Mouse (Mus musculus) T-helper 2 cell (primary cell): ENCODE results near the gene Gm21958.

Source experiments
- in situ Hi-C: fragments of 300-600 bp; cut with MboI, MseI; formaldehyde crosslinking; loops from one replicate; pipeline ENCODE4 v1.15.1; 2025; ENCODE audit warnings: high pct_unique_total_duplicates

The Gm21958 gene

DNA sequence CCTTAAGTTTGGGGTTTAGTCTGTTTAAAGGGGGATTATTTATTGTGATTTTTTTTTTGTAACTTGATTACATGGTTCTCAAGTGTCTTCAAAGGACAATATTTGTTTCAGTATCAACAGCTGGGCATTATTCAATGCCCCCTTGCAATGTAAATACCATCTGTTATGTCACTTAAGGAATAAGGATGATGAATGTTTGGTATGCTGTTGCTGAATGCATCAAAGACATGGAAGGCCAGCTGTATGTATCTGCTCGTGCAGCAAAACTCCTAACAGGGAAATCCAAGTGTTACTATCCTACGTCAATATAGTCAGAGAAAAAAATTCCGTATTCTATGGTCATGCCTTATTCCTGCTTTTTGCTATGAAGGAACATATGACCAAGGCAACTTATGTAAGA, 46.0 kb downstream of the Gm21958 start:
- in situ Hi-C loops: no loop called here
